Mouse (Mus musculus) testis, adult 2 months (tissue): ENCODE results near the gene Sgca. TPM values are rescaled to one million over a fixed set of nuclear protein-coding genes. Genes with fewer than 3 reads are reported as not detected.

ENCODE experiments used
- H3K27ac ChIP-seq: fragments of 200-500 bp; 2 replicates; pipeline ENCODE4 v1.5.1; 2012; ENCODE audit warnings: low read depth, low read length; ENCODE audit not compliant: control insufficient read depth, insufficient read depth
- H3K27me3 ChIP-seq: fragments of 200-500 bp; 2 replicates; pipeline ENCODE4 v1.6.1; 2012; ENCODE audit warnings: mild to moderate bottlenecking, low read length, moderate library complexity; ENCODE audit not compliant: control insufficient read depth, insufficient read depth
- H3K36me3 ChIP-seq: fragments of 200-500 bp; 2 replicates; pipeline ENCODE4 v1.6.1; 2012; ENCODE audit warnings: mild to moderate bottlenecking, low read length; ENCODE audit not compliant: control insufficient read depth, insufficient read depth
- H3K4me1 ChIP-seq: fragments of 200-500 bp; 2 replicates; pipeline ENCODE4 v1.6.1; 2012; ENCODE audit warnings: low read length; ENCODE audit not compliant: control insufficient read depth, insufficient read depth
- H3K4me3 ChIP-seq: fragments of 200-500 bp; 2 replicates; pipeline ENCODE4 v1.5.1; 2012; ENCODE audit warnings: low read depth, mild to moderate bottlenecking, low read length, moderate library complexity, mixed read lengths; ENCODE audit not compliant: control insufficient read depth
- CTCF ChIP-seq: fragments of 200-500 bp; IDR thresholded peaks from 2 replicates; pipeline ENCODE4 v1.5.1; 2012; ENCODE audit warnings: low read depth, mild to moderate bottlenecking, inconsistent platforms, low read length, moderate library complexity; ENCODE audit not compliant: control insufficient read depth, insufficient read depth, insufficient replicate concordance
- POLR2A ChIP-seq: fragments of 200-500 bp; IDR thresholded peaks from 2 replicates; pipeline ENCODE4 v1.6.1; 2012; ENCODE audit warnings: low read depth, mild to moderate bottlenecking, inconsistent platforms, low read length, moderate library complexity; ENCODE audit not compliant: control insufficient read depth
- polyA plus RNA-seq: library from polyadenylated mRNA; depleted of rRNA; stranded (reverse); fragments of >200 nt; gene quantifications from 2 replicates; pipeline ENCODE4 v1.2.3, GENCODE M21; 2012

Sgca gene
- polyA plus RNA-seq, 1 experiment: 27.5 TPM

DNA sequence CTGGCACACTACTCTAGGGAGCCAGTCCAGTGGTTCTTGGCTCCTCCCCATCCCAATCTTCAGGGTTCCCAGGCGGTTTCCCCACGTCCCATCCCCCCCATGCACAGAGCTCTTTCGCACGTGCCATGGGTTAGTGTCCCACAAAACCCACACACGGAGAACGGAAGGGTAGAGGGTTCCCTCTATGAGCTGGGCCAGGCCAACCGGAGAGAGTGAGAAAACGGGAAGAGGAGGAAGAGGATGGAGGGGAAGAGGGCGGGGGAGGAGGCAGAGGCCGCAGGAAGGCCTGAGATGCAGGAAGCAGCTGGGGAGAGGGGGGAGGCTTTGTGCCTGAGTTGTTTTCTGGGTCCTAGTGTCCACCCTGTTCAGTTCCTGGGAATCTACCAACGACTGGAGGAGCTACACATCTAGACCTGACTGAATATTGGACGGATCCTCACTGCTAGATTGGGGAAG lies 13.5 kb upstream of the Sgca start:
- Histone ChIP-seq H3K4me3 (peak overlapping the region; percentile 89), H3K4me1 (peaks cover 40% of the 10 kb centered on the region), H3K27ac (peak overlapping the region; percentile 86), H3K27me3 (no peaks in the 10 kb centered on the region), H3K36me3 (no peaks in the 10 kb centered on the region)
- no peak for TF ChIP-seq POLR2A
- TF ChIP-seq CTCF: no peak

DNA sequence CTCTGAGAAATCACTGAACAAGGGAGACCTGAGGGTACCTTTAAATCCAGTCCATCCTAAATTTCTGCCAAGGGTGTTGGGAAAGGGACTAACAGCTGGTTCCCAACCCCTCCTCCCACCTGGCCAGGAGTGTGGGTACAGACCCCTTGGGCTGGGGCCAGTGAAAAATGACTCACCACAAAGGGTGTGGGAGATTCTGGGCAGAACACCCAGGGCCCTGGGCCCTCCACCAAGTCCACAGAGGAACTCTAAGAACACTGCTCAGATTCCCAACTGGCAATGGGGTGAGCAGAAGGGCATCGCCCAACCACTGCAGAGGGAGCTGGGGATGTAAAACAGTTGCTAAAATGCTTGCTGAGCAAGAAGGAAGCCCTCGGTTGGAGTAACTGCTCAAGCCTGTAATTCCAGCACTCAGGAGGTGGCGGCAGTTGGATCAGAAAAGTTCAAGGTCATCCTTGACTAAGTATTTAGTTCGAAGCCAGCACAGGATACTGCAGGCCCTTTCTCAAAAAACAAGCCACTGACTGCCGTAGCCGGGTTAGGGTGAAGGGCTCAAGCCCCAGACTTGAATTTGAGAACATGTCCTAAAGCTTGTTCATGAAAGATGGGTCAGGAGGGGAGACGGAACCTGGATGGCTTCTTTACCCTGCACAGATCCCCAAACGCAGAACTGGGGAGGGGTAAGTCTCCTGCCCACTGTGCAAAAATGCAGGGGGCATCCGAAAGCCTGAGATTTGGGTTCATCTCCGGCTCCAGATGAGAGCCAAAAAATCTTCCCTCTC lies 12.8 kb upstream of the Sgca start:
- TF ChIP-seq POLR2A (no peak), CTCF (no peak)
- peak overlapping the region; percentile 86 for H3K27ac ChIP-seq
- peaks cover 36% of the 10 kb centered on the region for H3K4me1 ChIP-seq
- H3K4me3 ChIP-seq: peak overlapping the region; percentile 89
- H3K36me3 ChIP-seq: no peaks in the 10 kb centered on the region
- no peaks in the 10 kb centered on the region for H3K27me3 ChIP-seq

DNA sequence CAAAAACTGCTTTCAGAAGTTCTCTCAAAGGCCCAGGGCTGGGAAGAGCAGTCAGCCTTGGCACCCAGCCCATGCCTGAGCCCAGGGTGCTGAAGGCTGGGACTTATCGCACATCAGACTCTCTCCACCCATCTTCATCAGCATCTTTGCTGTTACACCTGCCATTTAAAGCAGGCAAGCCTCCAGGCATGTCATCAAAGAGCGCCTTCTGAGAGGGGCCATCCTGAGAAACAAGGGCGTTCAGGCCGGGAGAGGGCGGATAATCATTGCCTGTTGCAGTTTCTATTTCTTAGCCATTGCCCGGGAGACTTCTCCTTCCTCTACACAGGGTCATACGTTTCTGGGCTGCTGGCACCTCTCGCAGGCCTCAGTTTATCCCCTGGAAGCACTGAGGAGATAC lies 11.7 kb upstream of the Sgca start:
- no peak for TF ChIP-seq CTCF
- no peak for TF ChIP-seq POLR2A
- no peak overlapping the region for H3K27ac ChIP-seq
- H3K36me3 ChIP-seq: no peaks in the 10 kb centered on the region
- no peaks in the 10 kb centered on the region for H3K27me3 ChIP-seq
- peaks cover 30% of the 10 kb centered on the region for H3K4me1 ChIP-seq
- no peak overlapping the region for H3K4me3 ChIP-seq

DNA sequence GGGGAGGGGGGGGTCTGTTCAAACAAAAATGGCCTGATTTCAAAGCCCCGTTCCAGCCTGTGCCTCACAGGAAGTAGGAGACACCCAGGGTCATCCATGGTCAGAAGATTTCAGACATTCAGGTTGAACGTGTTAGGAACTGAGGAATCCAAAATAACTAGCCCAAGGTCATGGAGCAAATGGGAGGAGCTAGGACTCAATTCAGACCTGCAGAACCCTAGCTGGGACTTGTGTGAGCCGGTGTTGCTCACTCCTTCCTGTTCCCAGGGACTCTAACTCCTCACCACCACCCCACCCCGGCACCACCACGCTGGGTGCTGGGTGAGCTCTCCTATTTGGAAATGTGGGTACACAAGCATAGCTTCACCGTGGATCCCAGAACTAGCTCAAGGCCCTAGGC lies 11.2 kb upstream of the Sgca start:
- Histone ChIP-seq H3K36me3 (no peaks in the 10 kb centered on the region), H3K27ac (0 out of 2 replicates have a peak overlapping the region, but pooled peaks have one; percentile 33), H3K4me3 (no peak overlapping the region), H3K27me3 (no peaks in the 10 kb centered on the region), H3K4me1 (peaks cover 25% of the 10 kb centered on the region)
- TF ChIP-seq POLR2A (no peak), CTCF (no peak)

DNA sequence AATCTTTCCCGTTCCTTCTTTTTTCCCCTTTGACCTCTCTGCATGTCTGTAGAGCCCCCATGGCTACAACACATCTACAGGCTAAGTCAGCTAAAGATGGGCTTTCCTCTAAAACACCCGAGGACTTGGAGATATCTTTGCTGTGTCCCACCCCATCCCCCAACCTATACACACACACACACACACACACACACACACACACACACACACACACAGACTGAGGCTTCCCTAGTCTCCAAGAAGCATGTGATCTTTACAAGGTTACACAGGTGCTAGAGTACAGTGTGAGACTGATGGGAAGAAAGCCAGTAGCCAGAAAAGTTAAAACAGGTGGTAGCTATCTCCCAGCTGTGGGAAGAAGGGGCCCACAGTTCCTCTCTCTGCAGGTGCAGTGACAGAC lies 10.3 kb upstream of the Sgca start:
- Histone ChIP-seq H3K36me3 (no peaks in the 10 kb centered on the region), H3K27me3 (no peaks in the 10 kb centered on the region), H3K4me1 (peaks cover 23% of the 10 kb centered on the region), H3K4me3 (no peak overlapping the region), H3K27ac (no peak overlapping the region)
- TF ChIP-seq POLR2A (no peak), CTCF (no peak)

DNA sequence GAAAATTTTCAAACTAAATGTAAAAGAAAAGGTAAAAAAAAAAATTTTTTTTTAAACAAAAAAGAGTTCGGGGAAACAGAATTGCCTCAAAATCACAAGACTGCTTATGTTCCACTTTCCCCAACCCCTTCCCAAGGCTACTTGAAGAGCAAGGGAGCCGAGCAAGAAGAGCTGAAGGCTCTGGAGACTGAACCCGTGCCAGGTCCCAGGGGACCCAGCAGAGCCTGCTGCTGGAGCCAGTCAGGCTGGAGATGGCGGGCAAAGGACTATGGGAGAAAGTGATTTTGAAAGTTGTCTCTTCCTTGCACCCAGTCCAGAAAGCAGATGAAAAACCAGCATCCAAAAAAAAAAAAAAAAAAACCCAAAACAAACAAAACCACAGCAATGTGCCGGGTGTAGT lies 9.7 kb upstream of the Sgca start:
- no peaks in the 10 kb centered on the region for H3K36me3 ChIP-seq
- H3K27ac ChIP-seq: no peak overlapping the region
- TF ChIP-seq CTCF (no peak), POLR2A (no peak)
- peaks cover 23% of the 10 kb centered on the region for H3K4me1 ChIP-seq
- H3K4me3 ChIP-seq: no peak overlapping the region
- no peaks in the 10 kb centered on the region for H3K27me3 ChIP-seq

DNA sequence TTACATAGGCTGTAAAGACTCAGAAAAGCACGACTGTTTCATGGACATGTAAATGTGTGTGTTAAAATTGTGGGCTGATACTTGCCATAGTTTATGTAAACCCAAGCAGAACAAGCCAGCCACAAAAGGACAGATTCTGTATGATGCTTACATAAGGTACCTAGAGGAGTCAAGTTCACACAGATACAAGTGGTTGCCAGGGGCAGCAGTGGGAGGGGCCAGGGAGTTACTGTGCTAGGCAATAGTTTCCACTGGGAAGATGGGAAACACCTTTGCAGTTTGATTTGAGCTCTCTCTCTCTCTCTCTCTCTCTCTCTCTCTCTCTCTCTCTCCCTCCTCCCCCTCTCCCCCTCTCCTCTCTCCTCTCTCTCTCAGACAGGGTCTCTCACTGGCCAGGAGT lies 9.0 kb upstream of the Sgca start:
- no peak for TF ChIP-seq CTCF
- TF ChIP-seq POLR2A: no peak
- H3K4me1 ChIP-seq: peaks cover 19% of the 10 kb centered on the region
- H3K27ac ChIP-seq: no peak overlapping the region
- H3K27me3 ChIP-seq: no peaks in the 10 kb centered on the region
- no peaks in the 10 kb centered on the region for H3K36me3 ChIP-seq
- no peak overlapping the region for H3K4me3 ChIP-seq

DNA sequence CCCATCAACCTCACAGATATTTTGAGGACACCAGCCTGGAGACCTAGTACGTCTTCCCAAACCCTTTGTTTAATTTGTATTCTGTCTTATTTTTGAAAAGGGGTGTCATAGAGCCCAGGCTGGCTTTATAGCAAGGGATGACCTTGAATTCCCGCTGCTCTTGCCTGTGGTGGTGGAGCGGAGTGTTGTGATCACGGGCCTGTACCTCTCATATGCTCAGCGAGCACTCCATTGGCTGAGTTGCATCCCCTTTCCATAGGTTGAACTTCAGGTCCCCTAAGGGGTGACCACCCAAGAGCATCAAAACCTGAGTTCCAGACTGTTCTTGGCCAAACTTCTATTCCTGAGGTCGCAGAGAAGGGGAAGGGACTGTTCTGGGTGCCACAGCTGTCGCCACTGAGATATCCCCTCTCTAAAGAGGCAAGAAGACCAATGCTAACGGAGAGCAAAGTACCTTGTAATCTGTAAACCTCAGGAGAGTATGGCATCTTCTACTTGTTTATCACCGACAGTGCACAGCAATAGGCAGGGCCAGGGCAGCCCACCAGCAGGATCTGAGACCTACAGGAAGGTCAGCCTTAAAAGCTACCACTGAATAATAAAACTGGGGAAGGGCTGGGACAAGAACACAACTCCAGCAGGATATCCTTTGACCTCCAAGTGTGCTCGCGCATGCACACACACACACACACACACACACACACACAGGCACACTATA lies 3.5 kb upstream of the Sgca start:
- no peaks in the 10 kb centered on the region for H3K27me3 ChIP-seq
- H3K4me1 ChIP-seq: peaks cover 6% of the 10 kb centered on the region
- no peak for TF ChIP-seq CTCF
- TF ChIP-seq POLR2A: no peak
- no peak overlapping the region for H3K4me3 ChIP-seq
- no peaks in the 10 kb centered on the region for H3K36me3 ChIP-seq
- no peak overlapping the region for H3K27ac ChIP-seq
